Mouse (Mus musculus) small intestine, adult 2 months (tissue): ENCODE data around the gene Abcb1a.

Experiments used
- CTCF ChIP-seq: fragments of 200-500 bp; IDR thresholded peaks from 2 replicates; pipeline ENCODE4 v1.5.1; 2012; ENCODE audit warnings: low read depth, mild to moderate bottlenecking, control low read depth, inconsistent platforms, low read length, moderate library complexity, mixed read lengths; ENCODE audit not compliant: insufficient replicate concordance, insufficient read length; ENCODE audit errors: extremely low read depth
- POLR2A ChIP-seq: fragments of 200-500 bp; IDR thresholded peaks from 2 replicates; pipeline ENCODE4 v1.6.1; 2012; ENCODE audit warnings: low read depth, mild to moderate bottlenecking, control low read depth, inconsistent platforms, low read length, moderate library complexity

DNA sequence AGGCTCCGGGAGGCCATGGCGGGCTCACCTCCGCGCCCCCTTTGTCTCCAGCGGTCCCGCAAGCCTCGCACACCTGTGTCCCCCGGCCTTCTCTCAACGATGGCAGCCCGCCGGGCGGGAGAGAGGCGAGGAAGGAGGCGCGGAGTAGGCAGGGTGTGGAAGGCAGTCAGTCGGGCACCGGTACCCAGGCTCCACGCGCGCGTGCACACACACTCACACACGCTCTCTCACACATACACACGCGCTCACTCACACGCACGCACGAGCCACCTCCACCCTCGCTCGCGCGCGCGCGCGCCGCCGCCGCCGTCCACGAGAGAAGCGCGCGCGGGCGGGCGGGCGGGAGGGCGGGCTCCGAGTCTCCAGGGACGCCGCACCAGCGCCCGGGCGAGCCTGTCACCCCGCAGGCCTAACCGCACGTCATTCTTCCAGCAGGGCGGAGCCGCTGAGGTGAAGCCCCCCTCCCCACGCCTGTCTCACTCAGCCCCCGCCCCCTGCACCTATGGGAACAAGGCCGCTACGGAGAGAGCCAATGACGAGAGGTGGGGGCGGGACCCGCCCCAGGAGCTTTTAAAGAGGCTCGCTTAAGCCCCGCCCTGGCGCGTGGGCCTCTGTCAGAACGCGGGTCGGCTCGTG, 37.2 kb upstream of the Abcb1a start, which contains the start of gene Rundc3b:
- TF ChIP-seq CTCF (no peak), POLR2A (no peak)
